Mouse (Mus musculus) telencephalon, adult 2 months (tissue): ENCODE data around the gene Nfic.

Source experiments
- DNase-seq: peaks from one replicate; pipeline ENCODE4 v3.0.0-alpha.2; 2011; ENCODE audit warnings: low read depth, low spot score

Gene Nfic

DNA sequence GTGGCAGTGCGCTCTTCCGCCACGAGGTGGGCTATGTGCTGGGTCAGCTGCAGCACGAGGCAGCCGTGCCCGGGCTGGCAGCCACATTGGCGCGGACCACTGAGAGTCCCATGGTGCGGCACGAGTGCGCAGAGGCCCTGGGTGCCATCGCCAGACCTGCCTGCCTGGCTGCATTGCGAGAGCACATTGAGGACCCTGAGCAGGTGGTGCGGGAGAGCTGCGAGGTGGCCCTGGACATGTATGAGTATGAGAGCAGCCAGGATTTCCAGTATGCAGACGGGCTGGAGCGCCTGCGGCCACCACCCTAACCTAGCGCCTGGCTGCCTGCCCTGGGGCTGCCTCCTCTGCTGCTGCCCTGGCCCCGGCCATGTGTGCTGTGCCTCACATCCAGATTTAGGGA lies 67.7 kb downstream of the Nfic start:
- DNase-seq, result no peak

DNA sequence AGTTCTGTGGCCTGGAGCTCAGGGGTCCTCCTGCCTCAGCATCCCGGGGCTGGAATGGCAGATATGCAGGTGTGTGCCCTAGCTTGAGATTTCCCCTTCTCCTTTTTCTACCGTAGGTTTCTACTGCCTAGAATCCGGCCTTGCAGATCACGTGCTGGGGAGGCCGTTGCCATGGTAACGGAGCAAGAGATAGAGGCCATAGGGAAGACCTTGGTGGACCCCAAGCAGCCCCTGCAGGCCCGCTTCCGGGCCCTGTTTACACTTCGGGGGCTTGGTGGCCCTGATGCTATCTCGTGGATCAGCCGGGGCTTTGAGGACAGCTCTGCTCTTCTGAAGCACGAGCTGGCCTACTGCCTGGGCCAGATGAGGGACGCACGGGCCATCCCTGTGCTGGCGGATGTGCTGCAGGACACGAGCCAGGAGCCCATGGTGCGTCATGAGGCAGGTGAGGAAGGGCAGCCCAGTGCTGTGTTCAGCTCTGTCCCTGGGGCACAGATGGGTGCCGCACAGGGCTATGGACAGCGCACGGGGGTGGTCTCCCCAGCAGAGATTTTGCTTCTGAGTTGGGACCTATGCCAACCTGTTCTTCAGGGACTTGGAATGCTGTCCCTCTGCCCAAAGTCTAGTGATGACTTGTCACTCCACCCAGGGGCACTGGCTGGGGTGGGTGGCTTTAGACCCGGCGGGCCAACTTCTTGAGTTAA lies 69.7 kb downstream of the Nfic start:
- DNase-seq, result no peak

DNA sequence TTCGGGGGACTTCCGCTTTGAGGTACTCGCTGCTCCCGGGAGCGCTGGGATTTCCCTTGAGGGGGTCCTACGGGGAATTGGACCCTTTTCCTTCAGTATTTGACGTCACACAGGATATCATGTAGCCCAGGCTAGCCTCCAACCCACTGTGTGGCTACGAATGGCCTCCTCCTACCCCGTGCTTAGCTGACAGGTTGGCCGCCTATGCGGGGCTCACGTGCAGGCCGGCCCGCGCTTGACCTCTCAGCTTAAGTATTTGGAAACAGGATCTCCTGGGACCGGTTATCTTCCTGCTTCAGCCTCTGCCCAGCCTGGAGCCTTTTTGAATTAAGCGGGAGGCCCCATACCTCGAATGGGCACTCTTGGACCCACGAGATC lies 70.8 kb downstream of the Nfic start:
- no peak for DNase-seq

GRCm38 (mm10) chr10:81383802-81384604 lies 71.4 kb downstream of the Nfic start, which contains the start of the genes Dohh and Gm48551:
TSS of gene Dohh (plus strand) at chr10:81384428.
TSS of gene Gm48551 (plus strand) at chr10:81384466.
- peak; percentile 99 for DNase-seq

DNA sequence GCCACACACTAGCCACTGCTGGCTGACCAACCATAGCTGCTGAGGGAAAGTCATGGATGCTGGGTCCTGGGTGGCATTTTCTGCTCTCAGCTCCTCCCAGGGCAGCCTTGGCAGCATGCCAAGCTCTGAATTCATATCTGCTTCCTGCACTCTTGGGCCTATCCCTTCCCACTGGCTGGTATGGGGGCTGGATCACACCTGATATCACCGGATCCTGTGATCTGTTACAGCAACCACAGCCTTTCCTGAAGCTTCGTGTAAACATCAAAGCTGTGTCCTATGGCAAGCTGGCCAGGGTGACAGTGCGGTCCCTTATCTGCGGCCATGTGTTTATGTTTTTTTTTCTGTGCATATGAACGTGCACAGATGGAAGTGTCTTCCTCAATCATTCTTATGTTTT lies 73.4 kb downstream of the Nfic start:
- no peak for DNase-seq

- DNase-seq, result no peak
Observed at GRCm38 (mm10) chr10:81379809-81380378, 75.5 kb downstream of the Nfic start.

- DNase-seq, result no peak
Observed at GRCm38 (mm10) chr10:81379183-81379553, 76.3 kb downstream of the Nfic start.

- peak; percentile 99 for DNase-seq
Observed at GRCm38 (mm10) chr10:81378553-81379182, 76.8 kb downstream of the Nfic start.

- no peak for DNase-seq
Observed at GRCm38 (mm10) chr10:81377793-81378552, 77.5 kb downstream of the Nfic start, which contains the start of gene Fzr1. TSS of gene Fzr1 (minus strand) at chr10:81378516.

DNA sequence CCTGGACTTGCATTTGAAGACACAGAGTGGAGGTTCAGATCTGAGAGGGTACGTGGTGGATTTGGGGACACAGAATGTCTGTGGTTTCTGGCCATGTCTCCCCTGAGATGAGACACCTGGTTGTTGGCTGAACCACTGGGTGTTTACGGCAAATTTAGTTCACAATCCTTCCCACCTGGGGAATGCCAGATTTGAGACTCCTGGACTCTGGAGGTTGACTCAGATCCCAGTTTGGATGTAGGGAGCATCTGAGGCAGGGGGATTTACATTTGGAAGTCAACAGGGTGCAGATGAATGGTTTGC lies 78.1 kb downstream of the Nfic start:
- no peak for DNase-seq

GRCm38 (mm10) chr10:81376561-81377361 lies 78.7 kb downstream of the Nfic start:
- no peak for DNase-seq

DNA sequence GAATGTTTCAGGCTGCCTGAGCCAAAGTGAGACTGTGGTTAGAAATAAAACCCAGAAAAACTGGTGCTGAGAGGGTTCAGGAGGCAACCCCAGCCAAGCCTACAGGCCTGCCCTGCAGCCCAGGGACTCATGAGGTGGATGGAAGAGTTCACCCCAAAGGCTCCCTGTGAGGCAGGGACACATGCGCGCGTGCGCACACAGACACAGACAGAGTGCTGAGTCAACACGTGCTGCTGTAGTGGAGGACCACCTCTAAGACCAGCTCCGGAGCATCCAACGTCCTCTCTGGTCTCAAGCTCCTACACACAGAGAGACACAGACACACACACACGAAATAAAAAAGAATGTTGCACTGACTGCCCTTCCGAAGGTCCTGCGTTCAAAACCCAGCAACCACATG lies 80.1 kb downstream of the Nfic start:
- no peak for DNase-seq

- DNase-seq, result no peak
Observed at GRCm38 (mm10) chr10:81367207-81367495, 88.3 kb downstream of the Nfic start.

DNA sequence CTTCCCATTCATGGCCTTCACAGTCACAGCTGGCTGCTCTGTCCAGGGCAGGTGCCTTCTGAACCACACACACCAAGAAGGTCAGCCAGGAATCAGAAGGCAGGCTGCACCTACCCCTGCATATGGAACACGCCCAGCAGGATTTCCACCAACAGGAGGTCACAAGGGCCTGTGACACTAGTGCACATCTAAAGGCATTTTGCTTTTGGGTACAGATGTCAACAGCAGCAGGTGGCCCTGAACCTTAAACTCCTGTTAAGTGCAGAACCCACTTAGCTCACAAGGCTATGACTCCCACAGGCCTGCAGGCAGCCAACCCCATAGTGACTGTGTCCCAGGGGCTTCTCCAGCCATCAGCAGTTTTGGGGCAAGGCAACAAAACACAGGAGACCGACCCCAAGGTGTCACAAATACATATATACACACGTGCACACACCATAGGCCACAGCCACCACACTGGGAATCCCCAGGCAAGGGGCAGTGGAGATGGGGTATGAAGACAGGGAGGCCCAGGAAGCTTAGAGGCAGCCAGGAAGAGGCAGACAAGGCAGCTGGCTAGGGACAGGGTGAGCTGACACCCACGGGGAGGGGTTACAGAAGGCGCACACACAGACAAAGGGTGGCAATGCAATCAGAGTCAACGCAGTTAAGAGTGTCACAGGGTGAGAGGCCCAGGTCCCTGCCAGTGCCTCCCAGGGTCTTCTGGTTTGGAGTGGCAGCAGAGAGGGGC lies 88.8 kb downstream of the Nfic start:
- no peak for DNase-seq

GRCm38 (mm10) chr10:81365672-81366476 lies 89.6 kb downstream of the Nfic start, which contains the start of gene 4930404N11Rik:
TSS of gene 4930404N11Rik (minus strand) at chr10:81365816.
- no peak for DNase-seq

GRCm38 (mm10) chr10:81365073-81365472 lies 90.4 kb downstream of the Nfic start:
- peak; percentile 52 for DNase-seq

DNA sequence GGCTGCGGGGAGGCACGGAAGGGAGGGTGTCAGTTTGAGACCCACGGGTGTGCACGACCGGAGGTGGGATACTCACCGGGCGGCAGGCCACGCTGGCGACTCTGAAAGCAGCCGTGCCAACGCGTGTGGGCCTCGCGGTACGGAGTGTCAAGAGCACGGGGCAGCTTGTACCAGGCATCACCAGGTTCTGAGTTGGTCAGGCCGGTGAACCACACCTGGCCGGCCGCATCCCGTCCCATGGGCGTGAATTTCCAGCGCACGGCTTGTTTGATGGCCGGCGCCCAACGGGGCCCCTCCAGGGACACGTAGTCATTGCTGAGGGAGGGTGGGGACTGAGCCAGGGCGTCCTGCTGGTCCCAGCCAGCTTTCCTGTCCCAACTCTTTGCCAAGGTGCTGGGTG lies 90.8 kb downstream of the Nfic start:
- no peak for DNase-seq

DNA sequence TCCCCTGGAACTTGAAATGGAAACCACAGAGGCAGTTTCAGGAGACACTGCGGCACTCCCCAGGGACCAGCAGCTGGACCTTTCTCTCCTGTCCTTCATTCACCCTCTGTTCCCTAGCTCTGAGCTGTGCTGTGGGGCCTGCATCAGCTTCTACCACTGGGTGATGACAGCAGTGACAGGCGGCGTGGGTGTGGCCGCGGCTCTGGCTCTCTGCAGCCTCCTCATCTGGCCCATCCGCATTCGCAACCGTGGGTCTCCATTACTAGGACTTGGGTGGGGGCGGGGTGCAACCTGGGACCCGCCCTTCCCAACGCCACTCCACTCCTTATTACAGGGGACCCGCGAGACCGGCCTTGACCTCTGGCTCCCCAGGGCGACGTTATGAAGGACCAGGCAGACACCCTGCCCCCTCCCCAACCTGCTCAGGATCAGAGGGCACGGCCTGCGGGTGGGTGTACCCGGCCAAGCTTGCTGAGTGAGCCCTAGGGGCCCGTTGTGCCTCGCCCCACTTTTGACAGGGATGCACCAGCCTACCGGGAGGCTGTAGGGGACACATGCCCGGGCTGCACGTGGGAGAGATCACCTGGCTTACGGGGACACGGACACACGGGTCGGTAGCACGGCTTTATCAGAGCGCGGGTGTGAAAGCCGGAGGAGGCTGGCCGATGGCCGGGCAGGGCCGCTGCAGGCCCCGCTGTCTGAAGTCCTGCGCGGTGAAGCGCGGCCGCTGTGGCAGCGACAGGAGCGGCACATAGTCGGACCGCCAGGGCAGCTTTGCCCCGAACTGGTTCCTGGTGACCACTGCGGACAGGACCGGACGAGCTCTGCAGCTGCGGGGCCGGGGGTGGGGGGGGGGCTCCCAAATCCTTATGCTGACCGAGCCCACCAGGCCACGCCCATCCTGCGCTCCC lies 91.7 kb downstream of the Nfic start:
- no peak for DNase-seq
